Mouse (Mus musculus): Measurements from ENCODE around the gene Rsg1.

DNA sequence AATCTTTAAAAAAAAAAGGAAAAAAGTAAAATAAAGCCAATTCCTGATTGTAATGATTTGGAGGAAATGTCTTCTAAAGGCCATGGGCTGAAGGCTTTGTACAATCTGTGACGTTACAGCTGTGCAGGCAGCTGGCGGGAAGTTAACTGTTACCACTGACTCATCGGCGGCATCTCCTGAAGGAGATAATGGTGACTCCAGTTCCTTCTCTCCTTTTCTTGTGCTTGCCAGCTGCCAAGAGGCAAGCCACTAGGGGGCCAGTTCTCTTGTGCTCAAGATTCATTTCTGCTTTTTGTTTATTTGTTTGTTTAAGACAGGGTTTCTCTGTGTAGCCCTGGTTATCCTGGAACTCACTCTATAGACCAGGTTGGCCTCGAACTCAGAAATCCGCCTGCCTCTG is 55.3 kb downstream of the Rsg1 start:
- no peak for TF ChIP-seq CTCF (IDR thresholded peaks at IDR 0.05; ENCODE audit: borderline replicate concordance, insufficient read depth, low read length)
- no peak for TF ChIP-seq POLR2A (IDR thresholded peaks at IDR 0.05; ENCODE audit: low read depth, low read length)
